Mouse (Mus musculus): ENCODE measurements around the gene H2al1b. TPM values are rescaled to one million over a fixed set of nuclear protein-coding genes. Genes with fewer than 3 reads are reported as not detected.
"Not testable (repeated sequence)": the region's sequence is repeated elsewhere in the genome, so short reads cannot be mapped to it uniquely, and the experiment has no call there.

Gene H2al1b
- polyA plus RNA-seq, 1 experiment from 2014 or later = not detected

- CTCF ChIA-PET = no interaction called here
- POLR2A ChIA-PET = no interaction called here
- no peak for DNase-seq (ENCODE audit: low read depth, low spot score)
- ATAC-seq = no peak
- no peak for TF ChIP-seq CTCF (IDR thresholded peaks at IDR 0.05)
- in situ Hi-C loops (cut with MboI; ENCODE audit: low pct_unique_long_range_greater_than_20kb) = no loop called here
- H3K27me3 ChIP-seq = peaks cover 20% of the 10 kb centered on the region
These were observed 13.0 kb upstream of the H2al1b start for GRCm38 (mm10) chrX:11289244-11289643.

- POLR2A ChIA-PET; ATAC-seq; DNase-seq (ENCODE audit: low read depth, low spot score); in situ Hi-C loops (cut with MboI; ENCODE audit: low pct_unique_long_range_greater_than_20kb); CTCF ChIA-PET: not testable (repeated sequence)
- peaks cover 14% of the 10 kb centered on the region for H3K27me3 ChIP-seq
These were observed 3.3 kb upstream of the H2al1b start, which contains the start of gene H2al1a for GRCm38 (mm10) chrX:11298957-11299356. H2al1a (plus strand) TSS chrX:11299257.

- in situ Hi-C loops (cut with MboI; ENCODE audit: low pct_unique_long_range_greater_than_20kb); CTCF ChIA-PET; ATAC-seq; DNase-seq (ENCODE audit: low read depth, low spot score); H3K27me3 ChIP-seq; POLR2A ChIA-PET: not testable (repeated sequence)
These were observed 3.1 kb downstream of the H2al1b start, which contains the start of gene H2al1c for GRCm38 (mm10) chrX:11305355-11305754. H2al1c (plus strand) TSS chrX:11305655.

GRCm38 (mm10) chrX:11308524-11308923 lies 6.3 kb downstream of the H2al1b start, which contains the start of gene H2al1d:
H2al1d (plus strand) TSS chrX:11308824.
- H3K27me3 ChIP-seq; CTCF ChIA-PET; in situ Hi-C loops (cut with MboI; ENCODE audit: low pct_unique_long_range_greater_than_20kb); POLR2A ChIA-PET; DNase-seq (ENCODE audit: low read depth, low spot score); ATAC-seq: not testable (repeated sequence)

- in situ Hi-C loops (cut with MboI; ENCODE audit: low pct_unique_long_range_greater_than_20kb); ATAC-seq; DNase-seq (ENCODE audit: low read depth, low spot score); POLR2A ChIA-PET; CTCF ChIA-PET; H3K27me3 ChIP-seq: not testable (repeated sequence)
These were observed 9.4 kb downstream of the H2al1b start, which contains the start of gene H2al1e for GRCm38 (mm10) chrX:11311634-11312033. H2al1e (plus strand) TSS chrX:11311934.

- H3K27me3 ChIP-seq; DNase-seq (ENCODE audit: low read depth, low spot score); ATAC-seq; POLR2A ChIA-PET; CTCF ChIA-PET; in situ Hi-C loops (cut with MboI; ENCODE audit: low pct_unique_long_range_greater_than_20kb): not testable (repeated sequence)
These were observed 12.6 kb downstream of the H2al1b start, which contains the start of gene H2al1f for GRCm38 (mm10) chrX:11314858-11315257. H2al1f (plus strand) TSS chrX:11315158.

GRCm38 (mm10) chrX:11317956-11318355 lies 15.7 kb downstream of the H2al1b start, which contains the start of gene H2al1g:
H2al1g (plus strand) TSS chrX:11318256.
- ATAC-seq; in situ Hi-C loops (cut with MboI; ENCODE audit: low pct_unique_long_range_greater_than_20kb); DNase-seq (ENCODE audit: low read depth, low spot score); H3K27me3 ChIP-seq; POLR2A ChIA-PET; CTCF ChIA-PET: not testable (repeated sequence)

- in situ Hi-C loops (cut with MboI; ENCODE audit: low pct_unique_long_range_greater_than_20kb); ATAC-seq; CTCF ChIA-PET; POLR2A ChIA-PET; DNase-seq (ENCODE audit: low read depth, low spot score); H3K27me3 ChIP-seq: not testable (repeated sequence)
These were observed 19.0 kb downstream of the H2al1b start, which contains the start of gene H2al1h for GRCm38 (mm10) chrX:11321192-11321591. H2al1h (plus strand) TSS chrX:11321492.

- in situ Hi-C loops (cut with MboI; ENCODE audit: low pct_unique_long_range_greater_than_20kb); CTCF ChIA-PET; POLR2A ChIA-PET; H3K27me3 ChIP-seq; ATAC-seq; DNase-seq (ENCODE audit: low read depth, low spot score): not testable (repeated sequence)
These were observed 22.1 kb downstream of the H2al1b start, which contains the start of gene H2al1i for GRCm38 (mm10) chrX:11324359-11324758. H2al1i (plus strand) TSS chrX:11324659.

- in situ Hi-C loops (cut with MboI; ENCODE audit: low pct_unique_long_range_greater_than_20kb); CTCF ChIA-PET; DNase-seq (ENCODE audit: low read depth, low spot score); ATAC-seq; H3K27me3 ChIP-seq: not testable (repeated sequence)
- POLR2A ChIA-PET = interaction anchor here (0.7 kb wide), 1 partner anchor 37 kb away, joined by 3 read pairs; no protein-coding TSS in a partner anchor
These were observed 25.3 kb downstream of the H2al1b start, which contains the start of gene H2al1j for GRCm38 (mm10) chrX:11327522-11327921. H2al1j (plus strand) TSS chrX:11327822.

- ATAC-seq (no peak), DNase-seq (ENCODE audit: low read depth, low spot score) (no peak)
- in situ Hi-C loops (cut with MboI; ENCODE audit: low pct_unique_long_range_greater_than_20kb) = no loop called here
- peaks cover 16% of the 10 kb centered on the region for H3K27me3 ChIP-seq
- TF ChIP-seq CTCF (IDR thresholded peaks at IDR 0.05) = no peak
- CTCF ChIA-PET = interaction anchor here (1.1 to 1.7 kb wide), 2 partner anchors 12 to 17 kb away, joined by 3 to 5 read pairs; no protein-coding TSS in a partner anchor
- POLR2A ChIA-PET = no interaction called here
These were observed 43.5 kb downstream of the H2al1b start for GRCm38 (mm10) chrX:11345762-11346161.

GRCm38 (mm10) chrX:11346756-11347155 lies 44.5 kb downstream of the H2al1b start:
- DNase-seq (ENCODE audit: low read depth, low spot score) = no peak
- TF ChIP-seq CTCF (IDR thresholded peaks at IDR 0.05) = no peak
- POLR2A ChIA-PET = no interaction called here
- CTCF ChIA-PET = interaction anchor here (1.0 to 1.7 kb wide), 2 partner anchors 10 to 16 kb away, joined by 3 read pairs; no protein-coding TSS in a partner anchor
- in situ Hi-C loops (cut with MboI; ENCODE audit: low pct_unique_long_range_greater_than_20kb) = no loop called here
- peaks cover 16% of the 10 kb centered on the region for H3K27me3 ChIP-seq
- no peak for ATAC-seq

Other genes with a start within 250 kb of the H2al1b start
- gene H2al1a, start 3.2 kb upstream of the H2al1b start, polyA plus RNA-seq (2021) = not detected
- gene H2al1c, start 3.2 kb downstream of the H2al1b start, polyA plus RNA-seq (2021) = not detected
- gene H2al1d, start 6.4 kb downstream of the H2al1b start, polyA plus RNA-seq (2021) = not detected
- gene H2al1e, start 9.5 kb downstream of the H2al1b start, polyA plus RNA-seq (2021) = not detected
- not detected for gene H2al1f, start 12.7 kb downstream of the H2al1b start, polyA plus RNA-seq (2021)
- not detected for gene H2al1g, start 15.8 kb downstream of the H2al1b start, polyA plus RNA-seq (2021)
- not detected for gene H2al1h, start 19.1 kb downstream of the H2al1b start, polyA plus RNA-seq (2021)
- gene H2al1i, start 22.2 kb downstream of the H2al1b start, polyA plus RNA-seq (2021) = not detected
- gene H2al1j, start 25.4 kb downstream of the H2al1b start, polyA plus RNA-seq (2021) = not detected

Measured in Patski (cell line).